Mouse (Mus musculus) ovary, adult 18-20 months (tissue): ENCODE results near the gene Rbm44.

Source experiments
- DNase-seq: peaks from one replicate; pipeline ENCODE4 v3.0.0; 2022; ENCODE audit warnings: low spot score, mixed read lengths

Rbm44 gene

DNA sequence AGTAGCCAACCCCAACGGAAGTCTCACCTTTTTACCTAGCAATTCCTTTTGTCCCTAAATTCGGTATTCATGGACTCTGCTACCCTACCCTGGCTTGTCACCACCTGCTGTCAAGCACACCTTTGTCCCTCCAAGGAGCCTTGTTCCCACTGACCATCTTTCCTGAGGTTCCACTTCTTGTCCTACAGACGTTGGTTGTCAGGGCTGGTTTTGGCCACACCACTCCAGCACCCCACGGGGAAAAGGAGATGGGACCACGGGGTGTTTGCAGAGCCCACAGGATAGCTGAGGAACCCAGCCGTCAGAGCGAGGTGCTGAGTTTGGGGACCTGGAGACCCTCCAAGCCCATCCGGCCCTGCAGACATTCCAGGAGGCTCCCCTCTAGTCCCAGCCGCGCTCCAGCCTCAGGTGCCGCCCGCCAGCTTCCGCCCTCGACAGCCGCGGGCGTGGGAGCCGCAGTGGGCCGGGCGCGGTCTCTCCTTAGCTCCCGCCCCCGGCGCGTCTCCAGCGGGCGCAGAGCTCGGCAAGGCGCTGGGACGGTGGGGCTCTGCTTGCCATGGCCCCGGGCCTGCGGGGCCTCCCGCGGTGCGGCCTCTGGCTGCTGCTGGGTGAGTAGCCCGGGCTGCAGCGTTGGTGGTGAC is 34.8 kb downstream of the Rbm44 start, which contains the start of gene Ramp1:
Gene Ramp1 (plus strand): TSS at position 290 of the 641 bp plus-strand sequence.
- no peak for DNase-seq

GRCm38 (mm10) chr1:91180174-91180565 is 35.3 kb downstream of the Rbm44 start:
- DNase-seq: no peak

DNA sequence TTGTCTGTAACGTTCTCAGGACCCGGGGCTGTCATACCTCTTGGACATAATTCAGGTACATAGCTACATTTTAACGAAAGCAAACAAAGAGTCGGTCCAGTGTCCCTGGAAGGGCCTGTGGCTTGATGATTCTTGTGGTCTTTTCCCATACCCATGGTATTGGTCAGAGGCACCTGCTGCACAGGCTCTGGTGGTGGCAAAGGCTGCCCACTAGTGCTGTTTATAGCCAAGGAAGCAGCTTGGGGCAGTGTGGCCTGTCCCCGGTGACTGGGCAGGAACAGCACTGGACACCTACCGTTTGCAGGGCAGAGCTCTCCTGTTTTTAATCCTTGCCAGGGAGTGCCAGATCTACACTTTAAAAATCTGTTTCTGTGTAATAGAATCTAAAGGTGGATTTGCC is 35.8 kb downstream of the Rbm44 start:
- no peak for DNase-seq

GRCm38 (mm10) chr1:91181261-91181660 is 36.4 kb downstream of the Rbm44 start:
- DNase-seq: no peak

GRCm38 (mm10) chr1:91181784-91182450 is 37.0 kb downstream of the Rbm44 start:
- no peak for DNase-seq

- no peak for DNase-seq
Observed at GRCm38 (mm10) chr1:91183305-91183704, 38.4 kb downstream of the Rbm44 start.

- DNase-seq: no peak
Observed at GRCm38 (mm10) chr1:91186677-91187076, 41.8 kb downstream of the Rbm44 start.

DNA sequence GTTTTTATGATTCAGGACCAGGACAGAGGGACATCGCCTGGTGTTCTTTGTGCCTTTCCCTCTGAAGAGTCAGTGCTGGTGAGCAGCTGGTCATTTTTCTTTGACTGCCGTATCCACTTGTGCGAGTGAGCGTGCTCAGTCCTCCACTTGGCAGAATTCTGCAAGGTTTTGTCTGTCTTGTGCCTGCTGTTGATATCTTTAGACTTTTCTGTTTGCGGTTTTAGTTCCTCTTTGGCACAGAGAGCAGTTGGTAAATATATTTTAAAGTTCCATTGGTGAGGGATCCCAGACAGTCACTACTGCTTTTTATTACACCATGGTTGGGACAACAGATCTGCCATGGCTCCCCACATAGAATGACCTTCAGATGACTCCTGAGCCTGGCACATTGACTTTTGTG is 42.4 kb downstream of the Rbm44 start:
- no peak for DNase-seq

GRCm38 (mm10) chr1:91187786-91188640 is 43.1 kb downstream of the Rbm44 start:
- no peak for DNase-seq

DNA sequence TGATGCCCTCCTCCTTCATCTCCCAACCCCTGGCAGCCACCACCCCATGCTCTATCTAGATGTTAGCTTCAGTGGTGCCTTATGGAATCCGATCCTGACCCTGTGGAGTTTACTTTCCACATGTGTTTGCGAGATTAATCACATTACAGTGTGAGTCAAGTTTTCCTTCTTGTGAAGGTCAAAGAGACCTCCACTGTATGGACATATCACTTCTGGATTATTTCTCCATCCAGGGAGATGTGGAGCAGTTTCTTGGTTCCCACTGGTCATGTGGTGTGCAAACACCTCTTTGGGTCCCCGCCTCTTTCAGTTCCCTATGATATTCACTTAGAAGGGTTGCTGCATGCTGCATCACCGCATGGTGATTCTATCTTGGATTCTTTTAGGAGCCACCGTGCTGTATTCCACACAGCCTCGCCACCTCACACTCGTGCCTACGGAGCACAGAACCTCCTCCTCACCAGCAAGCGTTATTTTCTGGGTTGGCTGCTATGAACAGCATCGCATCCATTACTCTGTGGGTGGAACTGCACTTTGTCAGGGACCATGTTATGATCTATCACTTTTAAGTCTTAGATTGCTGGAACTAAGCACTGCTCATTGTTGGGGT is 44.1 kb downstream of the Rbm44 start:
- no peak for DNase-seq

GRCm38 (mm10) chr1:91192184-91192583 is 47.3 kb downstream of the Rbm44 start:
- no peak for DNase-seq

- DNase-seq: no peak
Observed at GRCm38 (mm10) chr1:91193242-91193641, 48.4 kb downstream of the Rbm44 start.

GRCm38 (mm10) chr1:91193680-91194079 is 48.8 kb downstream of the Rbm44 start:
- no peak for DNase-seq

- no peak for DNase-seq
Observed at GRCm38 (mm10) chr1:91199793-91200192, 54.9 kb downstream of the Rbm44 start.

GRCm38 (mm10) chr1:91201122-91201521 is 56.2 kb downstream of the Rbm44 start:
- no peak for DNase-seq

DNA sequence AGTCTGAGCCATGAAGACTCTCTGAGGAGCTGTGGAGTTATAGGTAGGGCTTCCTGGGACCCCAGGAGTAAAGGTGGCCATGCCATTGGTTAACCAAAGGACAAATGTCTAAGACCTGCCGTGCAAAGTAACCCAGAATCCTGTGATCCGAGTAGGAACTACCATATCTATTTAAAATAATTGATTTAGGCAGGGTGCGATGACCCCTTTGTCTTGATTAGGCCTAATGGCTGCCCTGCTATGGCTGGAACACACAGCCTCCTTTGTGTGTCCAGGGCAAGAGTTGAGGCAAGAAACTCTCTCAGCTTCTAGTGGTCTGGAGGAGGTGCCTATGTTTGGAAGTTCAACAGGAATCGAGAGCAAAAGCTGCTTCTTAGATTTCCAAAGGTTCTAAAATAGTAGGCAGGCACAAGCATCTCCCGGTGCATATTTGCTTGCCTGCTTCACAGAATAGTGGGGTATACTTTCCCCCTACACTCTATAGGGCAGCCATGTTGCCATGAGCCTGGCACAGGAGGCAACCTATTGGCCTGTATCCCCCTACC is 59.4 kb downstream of the Rbm44 start:
- DNase-seq: no peak

- DNase-seq: no peak
Observed at GRCm38 (mm10) chr1:91205651-91206050, 60.8 kb downstream of the Rbm44 start.

DNA sequence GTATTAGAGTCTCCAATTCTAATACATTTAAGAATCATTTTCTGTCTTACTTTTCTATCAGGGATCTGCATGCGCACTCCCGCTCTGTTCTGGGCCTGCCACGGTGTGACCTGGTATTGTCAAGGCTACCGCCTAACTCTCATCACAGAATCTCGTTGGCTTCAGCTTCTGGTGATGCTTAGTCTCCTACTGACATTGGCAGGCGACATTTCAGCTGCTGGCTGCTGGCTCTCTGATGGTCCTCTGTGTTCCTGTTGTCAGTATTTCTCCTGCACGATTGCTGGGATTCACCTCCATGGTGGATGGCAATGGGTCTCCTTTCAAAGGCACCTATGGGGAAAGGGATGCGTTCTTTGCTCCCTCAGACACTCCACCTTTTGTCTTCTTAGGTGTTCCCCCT is 61.4 kb downstream of the Rbm44 start:
- no peak for DNase-seq

- no peak for DNase-seq
Observed at GRCm38 (mm10) chr1:91206873-91207272, 62.0 kb downstream of the Rbm44 start.

DNA sequence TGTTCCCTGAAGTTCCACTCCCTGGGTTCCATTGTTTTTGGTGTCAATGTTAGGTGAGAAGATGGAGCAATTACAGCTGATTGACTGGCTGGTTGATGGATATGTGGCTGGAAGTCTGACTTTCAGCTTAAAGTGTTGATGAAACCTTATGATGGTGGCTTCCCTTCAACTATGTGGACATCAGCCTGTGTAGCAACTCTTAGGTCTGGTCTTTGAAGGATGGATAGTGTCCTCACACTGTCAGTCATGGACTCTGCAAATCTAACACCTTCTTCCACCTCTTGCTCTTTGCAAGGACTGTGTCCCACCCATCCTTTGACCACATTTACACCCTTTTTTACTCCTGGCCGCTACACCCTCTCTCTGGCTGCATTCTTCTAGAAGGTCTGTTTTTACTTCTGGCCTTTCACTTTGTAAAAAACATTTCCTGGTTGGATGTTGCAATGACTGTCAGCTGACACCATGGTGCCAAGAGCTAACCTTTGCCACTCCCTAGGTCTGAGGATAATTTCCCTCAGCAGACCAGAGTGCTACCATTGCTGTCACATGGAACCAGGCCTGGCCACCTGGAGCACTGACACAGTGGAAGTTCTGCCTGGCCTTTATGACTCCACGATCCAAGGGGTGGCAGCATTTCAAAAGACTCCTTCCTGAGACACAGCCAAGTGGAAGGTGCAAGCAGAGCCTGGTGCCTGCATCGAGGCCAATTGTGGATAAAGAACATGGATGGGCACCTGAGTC is 62.6 kb downstream of the Rbm44 start:
- DNase-seq: no peak

DNA sequence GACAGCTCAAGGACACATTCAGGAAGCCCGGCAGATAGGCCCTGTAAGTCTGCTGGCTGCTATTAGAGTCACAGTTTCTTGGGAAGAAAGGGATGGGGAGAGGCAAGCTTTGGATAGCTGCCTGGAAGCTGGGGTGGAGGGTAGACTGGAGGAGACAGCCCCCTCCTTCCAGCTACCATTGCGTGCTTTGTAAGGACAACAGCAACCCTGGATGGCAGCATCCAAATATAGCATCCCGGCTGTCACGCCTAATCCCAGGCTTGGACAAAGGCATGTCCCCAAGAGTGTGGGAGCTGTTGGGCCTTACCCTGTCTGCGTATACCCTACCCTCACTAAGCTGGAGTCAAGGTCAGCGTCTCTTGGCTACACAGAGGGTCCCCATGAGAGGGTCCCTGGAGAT is 64.5 kb downstream of the Rbm44 start:
- no peak for DNase-seq
